Mouse (Mus musculus) heart, embryonic 13.5 days (tissue): Measurements from ENCODE around the gene Nub1. TPM values are rescaled to one million over a fixed set of nuclear protein-coding genes. Genes with fewer than 3 reads are reported as not detected.

Experiments used
- ATAC-seq: fragments of 200-750 bp; cut with Nextera tagmentation; 2 replicates; pipeline ENCODE4 v1.8.0; 2017; ENCODE audit warnings: moderate TSS enrichment; ENCODE audit not compliant: insufficient number of reproducible peaks, low FRiP score, low TSS enrichment; ENCODE audit errors: extremely low read depth
- H3K27ac ChIP-seq: fragments of 300-500 bp; sonication (generic); replicated peaks from 2 replicates; pipeline ENCODE4 v1.5.1; 2015; ENCODE audit warnings: moderate library complexity, mild to moderate bottlenecking, inconsistent platforms
- H3K27me3 ChIP-seq: fragments of 300-500 bp; sonication (generic); replicated peaks from 2 replicates; pipeline ENCODE4 v1.6.1; 2015; ENCODE audit warnings: mild to moderate bottlenecking, inconsistent platforms
- H3K36me3 ChIP-seq: fragments of 300-500 bp; sonication (generic); 2 replicates; pipeline ENCODE4 v1.6.1; 2015; ENCODE audit warnings: mild to moderate bottlenecking, inconsistent platforms
- H3K4me1 ChIP-seq: fragments of 300-500 bp; sonication (generic); 2 replicates; pipeline ENCODE4 v1.6.1; 2015; ENCODE audit warnings: inconsistent platforms
- H3K4me2 ChIP-seq: fragments of 300-500 bp; sonication (generic); 2 replicates; pipeline ENCODE4 v1.6.1; 2015; ENCODE audit warnings: inconsistent platforms, mild to moderate bottlenecking, moderate library complexity
- H3K4me3 ChIP-seq: fragments of 300-500 bp; sonication (generic); 2 replicates; pipeline ENCODE4 v1.5.1; 2015; ENCODE audit warnings: moderate library complexity, mild to moderate bottlenecking, inconsistent platforms
- H3K9ac ChIP-seq: fragments of 300-500 bp; sonication (generic); 2 replicates; pipeline ENCODE4 v1.6.1; 2015; ENCODE audit warnings: inconsistent platforms, mild to moderate bottlenecking, moderate library complexity
- H3K9me3 ChIP-seq: fragments of 300-500 bp; sonication (generic); 2 replicates; pipeline ENCODE4 v1.6.1; 2016; ENCODE audit warnings: inconsistent platforms
- WGBS: fragments of 180-500 bp; shearing (Covaris S2); methylation state at CpG from one replicate; pipeline ENCODE4 v1.1.7; 2015; ENCODE audit warnings: mixed read lengths; 5-methylcytosine and 5-hydroxymethylcytosine counted together
- polyA plus RNA-seq: library from polyadenylated mRNA; unstranded; fragments of >200 nt; fragmentation: Nextera tagmentation; extraction: Ambion mirVana; gene quantifications from 2 replicates; pipeline ENCODE4 v1.2.1, GENCODE M21; 2015

Gene Nub1
- polyA plus RNA-seq = 24.7 and 25.2 TPM in 2 replicates

- WGBS = 0% methylated on average over 53 of the region's 53 CpGs
- Histone ChIP-seq H3K9me3 (no peaks in the 10 kb centered on the region), H3K27ac (peak within 1 kb of the TSS; percentile 99), H3K27me3 (no peaks in the 10 kb centered on the region), H3K4me2 (peak within 1 kb of the TSS; percentile 81), H3K9ac (peak within 1 kb of the TSS; percentile 91), H3K4me3 (peak within 1 kb of the TSS; percentile 92), H3K4me1 (peaks cover 25% of the 10 kb centered on the region), H3K36me3 (peaks cover 17% of the 10 kb centered on the region)
- peak; percentile 97 for ATAC-seq
Measured at GRCm38 (mm10) chr5:24685366-24686093, at the start of gene Nub1. Gene Nub1, plus strand, starts transcription at chr5:24685532.

GRCm38 (mm10) chr5:24636987-24637386 is 48.3 kb upstream of the Nub1 start:
- Histone ChIP-seq H3K36me3 (no peaks in the 10 kb centered on the region), H3K4me1 (no peaks in the 10 kb centered on the region), H3K9ac (no peak overlapping the region), H3K4me3 (no peak overlapping the region), H3K27ac (no peak overlapping the region), H3K4me2 (no peak overlapping the region), H3K9me3 (no peaks in the 10 kb centered on the region), H3K27me3 (no peaks in the 10 kb centered on the region)
- 58% methylated on average over 4 of the region's 4 CpGs for WGBS
- no peak for ATAC-seq

- Histone ChIP-seq H3K4me2 (no peak overlapping the region), H3K9me3 (no peaks in the 10 kb centered on the region), H3K27ac (no peak overlapping the region), H3K9ac (no peak overlapping the region), H3K4me1 (no peaks in the 10 kb centered on the region), H3K4me3 (no peak overlapping the region), H3K27me3 (no peaks in the 10 kb centered on the region), H3K36me3 (no peaks in the 10 kb centered on the region)
- no peak for ATAC-seq
- 50% methylated on average over 6 of the region's 6 CpGs for WGBS
Measured at GRCm38 (mm10) chr5:24638131-24638530, 47.2 kb upstream of the Nub1 start.

- H3K9ac ChIP-seq = no peak overlapping the region
- H3K4me3 ChIP-seq = no peak overlapping the region
- no peak overlapping the region for H3K27ac ChIP-seq
- no peak overlapping the region for H3K4me2 ChIP-seq
- no peaks in the 10 kb centered on the region for H3K9me3 ChIP-seq
- WGBS = 62% methylated on average over 6 of the region's 6 CpGs
- H3K36me3 ChIP-seq = no peaks in the 10 kb centered on the region
- H3K27me3 ChIP-seq = no peaks in the 10 kb centered on the region
- ATAC-seq = no peak
- H3K4me1 ChIP-seq = no peaks in the 10 kb centered on the region
Measured at GRCm38 (mm10) chr5:24639081-24639480, 46.3 kb upstream of the Nub1 start.

GRCm38 (mm10) chr5:24645454-24645853 is 39.9 kb upstream of the Nub1 start:
- no peaks in the 10 kb centered on the region for H3K9me3 ChIP-seq
- H3K27ac ChIP-seq = no peak overlapping the region
- H3K36me3 ChIP-seq = no peaks in the 10 kb centered on the region
- no peak overlapping the region for H3K4me3 ChIP-seq
- no peak for ATAC-seq
- WGBS = 80% methylated on average over 1 of the region's 1 CpGs
- no peak overlapping the region for H3K9ac ChIP-seq
- H3K4me1 ChIP-seq = no peaks in the 10 kb centered on the region
- H3K4me2 ChIP-seq = no peak overlapping the region
- no peaks in the 10 kb centered on the region for H3K27me3 ChIP-seq

GRCm38 (mm10) chr5:24649231-24649630 is 36.1 kb upstream of the Nub1 start:
- H3K27me3 ChIP-seq = peaks cover 8% of the 10 kb centered on the region; the same call in 1 of the 2 replicates

GRCm38 (mm10) chr5:24649701-24650100 is 35.6 kb upstream of the Nub1 start:
- WGBS = 70% methylated on average over 7 of the region's 7 CpGs
- no peaks in the 10 kb centered on the region for H3K9me3 ChIP-seq
- H3K27ac ChIP-seq = no peak overlapping the region
- no peak overlapping the region for H3K4me3 ChIP-seq
- H3K9ac ChIP-seq = no peak overlapping the region
- H3K27me3 ChIP-seq = peaks cover 8% of the 10 kb centered on the region; the same call in 1 of the 2 replicates
- no peaks in the 10 kb centered on the region for H3K4me1 ChIP-seq
- no peaks in the 10 kb centered on the region for H3K36me3 ChIP-seq
- no peak for ATAC-seq
- no peak overlapping the region for H3K4me2 ChIP-seq

More at GRCm38 (mm10) chr5:24649231-24649630, 36.1 kb upstream of the Nub1 start:
- WGBS = 66% methylated on average over 4 of the region's 4 CpGs
- Histone ChIP-seq H3K4me2 (no peak overlapping the region), H3K9ac (no peak overlapping the region), H3K4me1 (no peaks in the 10 kb centered on the region), H3K27ac (no peak overlapping the region), H3K9me3 (no peaks in the 10 kb centered on the region), H3K4me3 (no peak overlapping the region), H3K36me3 (no peaks in the 10 kb centered on the region)
- ATAC-seq = no peak

- no peaks in the 10 kb centered on the region for H3K9me3 ChIP-seq
- no peak for ATAC-seq
- H3K36me3 ChIP-seq = no peaks in the 10 kb centered on the region
- no peaks in the 10 kb centered on the region for H3K4me1 ChIP-seq
- H3K4me2 ChIP-seq = no peak overlapping the region
- H3K4me3 ChIP-seq = no peak overlapping the region
- 74% methylated on average over 6 of the region's 6 CpGs for WGBS
- H3K9ac ChIP-seq = no peak overlapping the region
- peaks cover 8% of the 10 kb centered on the region; the same call in 1 of the 2 replicates for H3K27me3 ChIP-seq
- H3K27ac ChIP-seq = no peak overlapping the region
Measured at GRCm38 (mm10) chr5:24651356-24651755, 34.0 kb upstream of the Nub1 start.

GRCm38 (mm10) chr5:24651768-24652752 is 33.3 kb upstream of the Nub1 start:
- Histone ChIP-seq H3K4me3 (no peak overlapping the region), H3K4me2 (no peak overlapping the region), H3K27ac (no peak overlapping the region), H3K36me3 (no peaks in the 10 kb centered on the region), H3K27me3 (peaks cover 8% of the 10 kb centered on the region; the same call in 1 of the 2 replicates), H3K4me1 (no peaks in the 10 kb centered on the region), H3K9me3 (no peaks in the 10 kb centered on the region), H3K9ac (peak overlapping the region; percentile 24; the same call in 1 of the 2 replicates)
- no peak for ATAC-seq
- 30% methylated on average over 25 of the region's 25 CpGs for WGBS

- Histone ChIP-seq H3K27me3 (peaks cover 8% of the 10 kb centered on the region; the same call in 1 of the 2 replicates), H3K4me2 (no peak overlapping the region), H3K9ac (no peak overlapping the region), H3K27ac (no peak overlapping the region), H3K9me3 (no peaks in the 10 kb centered on the region), H3K36me3 (no peaks in the 10 kb centered on the region), H3K4me3 (no peak overlapping the region), H3K4me1 (no peaks in the 10 kb centered on the region)
- 76% methylated on average over 5 of the region's 5 CpGs for WGBS
- no peak for ATAC-seq
Measured at GRCm38 (mm10) chr5:24652780-24653179, 32.6 kb upstream of the Nub1 start.

- no peaks in the 10 kb centered on the region for H3K4me1 ChIP-seq
- no peak overlapping the region for H3K9ac ChIP-seq
- no peak overlapping the region for H3K4me3 ChIP-seq
- WGBS = 80% methylated on average over 6 of the region's 6 CpGs
- H3K4me2 ChIP-seq = no peak overlapping the region
- H3K9me3 ChIP-seq = no peaks in the 10 kb centered on the region
- H3K36me3 ChIP-seq = no peaks in the 10 kb centered on the region
- H3K27ac ChIP-seq = no peak overlapping the region
- H3K27me3 ChIP-seq = peaks cover 8% of the 10 kb centered on the region; the same call in 1 of the 2 replicates
- no peak for ATAC-seq
Measured at GRCm38 (mm10) chr5:24654491-24654890, 30.8 kb upstream of the Nub1 start.
